Mouse (Mus musculus): Measurements from ENCODE around the gene Acpp.

The Acpp gene

GRCm38 (mm10) chr9:104254408-104255180 is 83.0 kb downstream of the Acpp start:
- no peak for DNase-seq (ENCODE audit: low read depth, low spot score)

DNA sequence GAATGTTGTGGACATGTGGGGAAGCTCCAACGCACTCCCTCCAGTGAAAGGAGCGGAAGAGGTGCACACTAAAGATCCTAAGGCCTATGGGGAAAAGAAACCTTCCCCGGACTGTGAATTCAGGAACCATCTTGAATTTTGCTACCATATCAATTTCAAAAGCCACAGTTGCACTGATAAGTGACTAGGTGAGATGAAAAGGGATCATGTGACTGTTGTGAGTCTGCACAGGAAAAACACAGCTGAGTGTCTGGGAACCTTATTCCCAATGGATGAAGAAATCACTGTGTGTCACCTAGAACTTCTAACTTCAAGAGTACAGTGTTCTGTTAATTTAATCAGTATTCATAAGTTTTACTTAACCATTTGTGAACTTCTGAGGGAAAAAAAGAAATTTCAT is 84.9 kb downstream of the Acpp start:
- no peak for DNase-seq (ENCODE audit: low read depth, low spot score)

DNA sequence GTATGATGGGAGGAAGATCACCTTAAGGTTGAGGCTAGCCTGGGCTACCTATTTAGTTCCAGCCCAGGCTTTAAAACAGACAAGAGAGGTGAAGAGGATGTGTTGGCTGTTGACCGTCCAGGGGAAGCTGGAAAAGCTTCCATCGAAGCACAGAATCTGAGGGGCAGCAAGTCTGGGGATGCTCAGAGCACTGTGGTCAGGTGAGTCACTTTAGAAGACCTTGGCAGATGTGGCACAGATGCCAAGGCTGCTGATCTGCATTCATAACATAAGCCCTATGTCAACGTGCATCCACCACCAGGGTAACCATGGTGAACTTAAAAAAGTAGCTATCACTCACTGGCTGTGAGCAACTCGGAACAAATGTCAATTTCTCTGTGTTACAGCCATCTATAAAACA is 85.9 kb downstream of the Acpp start:
- DNase-seq (ENCODE audit: low read depth, low spot score), result no peak

- no peak for DNase-seq (ENCODE audit: low read depth, low spot score)
Measured at GRCm38 (mm10) chr9:104251111-104251510, 86.4 kb downstream of the Acpp start.

DNA sequence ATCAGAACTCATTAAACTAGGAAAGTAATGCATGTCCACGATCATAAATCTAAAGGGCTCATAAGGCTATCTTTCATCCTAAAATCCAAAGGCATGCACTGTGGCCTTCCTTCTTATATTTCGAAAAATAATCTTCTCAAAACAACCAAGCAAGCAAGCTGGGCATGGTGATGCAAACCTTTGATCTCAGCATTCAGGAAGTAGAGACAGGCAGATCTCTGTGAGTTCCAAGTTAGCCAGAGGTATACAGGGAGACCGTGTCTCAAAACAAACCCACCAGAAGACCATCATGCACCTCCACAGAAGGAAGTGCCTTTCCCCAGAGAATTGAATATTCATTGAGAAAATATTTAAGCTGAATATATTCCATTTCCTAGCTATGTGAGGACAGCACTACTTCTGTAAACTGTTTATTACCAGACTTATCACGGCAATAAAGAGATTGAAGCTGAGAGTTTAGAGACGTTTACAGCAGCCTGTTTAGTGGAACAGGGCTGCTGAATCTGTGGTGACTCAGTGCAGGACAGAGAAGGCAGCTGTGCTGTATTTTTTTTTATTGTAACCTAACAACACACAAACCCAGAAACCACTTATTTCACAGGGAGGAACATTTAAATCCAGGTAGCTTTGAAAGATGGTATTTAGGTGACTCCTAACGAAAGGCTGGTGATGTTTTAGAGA is 90.1 kb downstream of the Acpp start:
- DNase-seq (ENCODE audit: low read depth, low spot score), result no peak

GRCm38 (mm10) chr9:104243799-104244466 is 93.6 kb downstream of the Acpp start:
- DNase-seq (ENCODE audit: low read depth, low spot score), result peak; percentile 30

DNA sequence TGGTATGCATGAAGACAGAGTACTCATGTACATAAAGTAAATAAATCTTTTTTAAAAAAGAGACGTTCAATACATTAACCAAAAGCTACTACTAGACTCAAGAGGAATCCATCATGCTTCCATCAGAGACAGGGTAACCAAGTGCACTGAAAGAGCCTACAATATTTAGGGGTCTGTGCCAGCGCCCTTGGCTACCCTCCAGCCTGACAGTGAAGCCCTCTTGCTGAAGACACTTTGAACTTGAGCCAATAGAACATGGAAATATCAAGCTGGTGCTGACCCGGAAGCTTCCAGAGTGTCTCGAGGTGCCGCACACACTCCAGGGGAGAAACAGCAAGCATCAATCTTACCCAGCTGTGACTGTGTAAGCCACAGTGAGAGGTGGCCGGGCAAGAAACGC is 97.4 kb downstream of the Acpp start:
- no peak for DNase-seq (ENCODE audit: low read depth, low spot score)

- DNase-seq (ENCODE audit: low read depth, low spot score), result no peak
Measured at GRCm38 (mm10) chr9:104239076-104239475, 98.5 kb downstream of the Acpp start.

Data from CD4-positive helper T cell, adult 2 months (primary cell).